Mouse (Mus musculus) megakaryocyte progenitor cell, adult 5-6 weeks (primary cell): ENCODE results near the gene Trappc3l. TPM values are rescaled to one million over a fixed set of nuclear protein-coding genes. Genes with fewer than 3 reads are reported as not detected.

Experiments
- total RNA-seq, 2 experiments: library from RNA; stranded (forward) in 1 of 2; stranded (reverse) in 1 of 2; fragments of 157-497, 149-512 nt in 1 of 2; fragments of 200-1000 nt in 1 of 2; gene quantifications; 2 replicates each; pipeline versions ENCODE4 v1.2.3 to v1.2.4; 2015 to 2017

The Trappc3l gene
- total RNA-seq, 2 experiments from 2014 or later: not detected

Other genes with a start within 250 kb of the Trappc3l start
- not detected in 2 replicates for gene Sult3a1, start 179.9 kb upstream of the Trappc3l start, total RNA-seq (2015)
- not detected in 2 replicates for gene Sult3a1, start 179.9 kb upstream of the Trappc3l start, total RNA-seq (2017)
- not detected in 2 replicates for gene Rsph4a, start 132.5 kb upstream of the Trappc3l start, total RNA-seq (2015)
- not detected in 2 replicates for gene Rsph4a, start 132.5 kb upstream of the Trappc3l start, total RNA-seq (2017)
- gene Zup1, start 86.3 kb upstream of the Trappc3l start, total RNA-seq (2015): 26.6 and 35.2 TPM in 2 replicates
- gene Zup1, start 86.3 kb upstream of the Trappc3l start, total RNA-seq (2017): 26.3 and 39.5 TPM in 2 replicates
- gene Rwdd1, start 18.0 kb upstream of the Trappc3l start, total RNA-seq (2015): 188 and 197 TPM in 2 replicates
- gene Rwdd1, start 18.0 kb upstream of the Trappc3l start, total RNA-seq (2017): 166 and 213 TPM in 2 replicates
- not detected in 2 replicates for gene Calhm4, start 6.7 kb downstream of the Trappc3l start, total RNA-seq (2015)
- not detected in 2 replicates for gene Calhm4, start 6.7 kb downstream of the Trappc3l start, total RNA-seq (2017)
- not detected in 2 replicates for gene Calhm5, start 58.9 kb downstream of the Trappc3l start, total RNA-seq (2015)
- gene Calhm5, start 58.9 kb downstream of the Trappc3l start, total RNA-seq (2017): not detected in 2 replicates
- 3.4 and 3.8 TPM in 2 replicates for gene Calhm6, start 90.4 kb downstream of the Trappc3l start, total RNA-seq (2015)
- 2.6 and 3.5 TPM in 2 replicates for gene Calhm6, start 90.4 kb downstream of the Trappc3l start, total RNA-seq (2017)
- gene Dse, start 170.1 kb downstream of the Trappc3l start, total RNA-seq (2015): 1.1 and 1.3 TPM in 2 replicates
- 0.79 and 0.91 TPM in 2 replicates for gene Dse, start 170.1 kb downstream of the Trappc3l start, total RNA-seq (2017)
- 29.5 and 34.2 TPM in 2 replicates for gene Tspyl1, start 244.6 kb downstream of the Trappc3l start, total RNA-seq (2015)
- gene Tspyl1, start 244.6 kb downstream of the Trappc3l start, total RNA-seq (2017): 36.7 and 36.9 TPM in 2 replicates